Mouse (Mus musculus): ENCODE measurements around the gene Gm37240.

DNA sequence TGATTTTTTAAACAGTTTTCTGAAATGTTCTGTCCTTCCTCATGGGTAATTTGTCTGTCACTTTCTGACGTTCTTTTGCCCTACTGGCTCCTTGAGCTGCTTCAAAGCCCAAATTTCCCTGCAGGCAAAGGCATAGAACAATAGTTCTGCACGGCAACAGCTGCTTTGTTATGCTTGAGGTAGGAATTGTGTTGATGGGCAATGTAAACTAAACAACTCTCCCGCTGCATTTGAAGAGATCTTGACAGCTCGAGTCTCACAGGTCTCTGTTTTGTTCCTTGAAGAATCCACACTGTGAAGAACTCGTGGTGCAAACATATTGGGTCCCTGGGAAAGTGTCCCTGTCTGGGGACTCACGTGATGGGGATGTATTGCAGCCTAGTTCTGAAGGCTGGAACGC is 746.8 kb downstream of the Gm37240 start:
- TF ChIP-seq CTCF (IDR thresholded peaks at IDR 0.05; ENCODE audit: low read depth, low read length) (no peak), GATA1 (IDR thresholded peaks at IDR 0.05; ENCODE audit: borderline replicate concordance, low read length) (no peak)
